Mouse (Mus musculus) thymus, adult 2 months (tissue): ENCODE results near the gene Cass4.

Experiments
- CTCF ChIP-seq: fragments of 200-500 bp; IDR thresholded peaks from 2 replicates; pipeline ENCODE4 v1.5.1; 2012; ENCODE audit warnings: mild to moderate bottlenecking, control low read depth, low read length, moderate library complexity, borderline replicate concordance; ENCODE audit not compliant: control insufficient read depth, poor library complexity, insufficient read depth; ENCODE audit errors: extremely low read depth
- POLR2A ChIP-seq: fragments of 200-500 bp; IDR thresholded peaks from 2 replicates; pipeline ENCODE4 v1.6.1; 2012; ENCODE audit warnings: mild to moderate bottlenecking, low read length, control low read depth, moderate library complexity; ENCODE audit not compliant: control insufficient read depth, poor library complexity, insufficient read depth; ENCODE audit errors: extremely low read depth

DNA sequence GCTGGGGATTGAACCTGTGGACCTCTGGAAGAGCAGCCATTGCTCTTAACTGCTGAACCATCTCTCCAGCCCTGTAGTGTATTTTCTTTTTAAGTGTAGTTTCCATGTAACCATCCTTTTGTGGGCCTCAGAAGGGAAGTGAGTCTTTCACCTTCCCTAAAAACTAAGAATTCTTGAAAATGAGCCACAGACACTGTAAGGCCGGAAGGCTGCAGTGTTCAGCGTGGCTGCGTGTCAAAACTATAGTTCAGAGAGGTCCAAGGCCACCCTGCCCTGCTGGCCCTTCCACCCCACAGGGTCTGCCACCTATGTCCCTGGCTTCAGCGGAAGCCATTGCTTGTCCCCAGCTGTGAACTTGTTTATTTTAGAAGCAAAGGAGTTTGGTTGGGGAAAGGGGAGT lies 12.6 kb downstream of the Cass4 start:
- TF ChIP-seq CTCF (no peak), POLR2A (no peak)
